Mouse (Mus musculus) gonadal fat pad, adult 2 months (tissue): ENCODE results near the gene Gm44790. TPM values are rescaled to one million over a fixed set of nuclear protein-coding genes. Genes with fewer than 3 reads are reported as not detected.
A peak's percentile ranks its signal among the peaks of the same experiment; 100 is the strongest.
"Not testable (repeated sequence)": the region's sequence is repeated elsewhere in the genome, so short reads cannot be mapped to it uniquely, and the experiment has no call there.

Experiments
- DNase-seq: peaks from one replicate; pipeline ENCODE4 v3.0.0-alpha.2; 2012; ENCODE audit warnings: low read depth
- polyA plus RNA-seq: library from polyadenylated mRNA; depleted of rRNA; stranded (reverse); fragments of >200 nt; gene quantifications from 2 replicates; pipeline ENCODE4 v1.2.3, GENCODE M21; 2012; rRNA removed

The Gm44790 gene
- polyA plus RNA-seq, 1 experiment = 9.1 TPM

GRCm38 (mm10) chr6:86474072-86474471 is 47.6 kb downstream of the Gm44790 start:
- DNase-seq = no peak

GRCm38 (mm10) chr6:86474646-86475181 is 48.3 kb downstream of the Gm44790 start:
- no peak for DNase-seq

DNA sequence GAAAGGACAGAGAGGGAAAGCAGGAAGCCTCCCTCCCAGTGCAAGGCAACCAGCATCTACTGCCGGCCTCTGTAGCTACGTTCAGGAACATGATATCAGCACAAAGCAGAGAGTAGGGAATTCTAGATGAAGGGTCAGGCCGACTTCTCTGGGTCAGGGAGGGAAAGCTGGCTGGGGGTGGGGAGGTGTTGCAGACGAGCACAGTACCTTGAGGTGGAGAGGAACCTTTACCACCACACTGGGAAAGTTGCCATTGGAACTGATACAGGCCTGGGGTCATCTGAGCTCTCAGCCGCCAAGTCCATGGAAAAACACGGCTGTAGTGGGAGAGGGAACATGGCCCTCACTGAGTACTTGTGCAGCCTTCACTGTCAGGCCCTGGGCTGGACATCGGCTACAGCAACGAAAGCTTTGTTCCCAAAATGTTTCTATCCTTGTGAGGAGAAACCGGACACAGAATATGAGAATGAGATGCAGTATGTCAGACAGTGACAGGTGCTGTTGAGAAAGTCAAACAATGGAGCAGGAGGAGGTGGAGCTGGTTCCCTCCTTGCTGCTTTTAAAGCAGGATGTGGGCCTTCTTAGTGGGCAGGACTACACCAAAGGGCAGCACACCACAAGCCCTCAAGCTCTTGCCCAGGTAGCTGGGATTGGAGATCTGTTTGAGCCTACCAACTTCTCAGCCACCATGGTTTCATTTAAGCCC is 49.2 kb downstream of the Gm44790 start:
- DNase-seq = no peak

GRCm38 (mm10) chr6:86476931-86477330 is 50.5 kb downstream of the Gm44790 start:
- no peak for DNase-seq

- DNase-seq = no peak
These were observed 52.9 kb downstream of the Gm44790 start for GRCm38 (mm10) chr6:86479311-86479710.

DNA sequence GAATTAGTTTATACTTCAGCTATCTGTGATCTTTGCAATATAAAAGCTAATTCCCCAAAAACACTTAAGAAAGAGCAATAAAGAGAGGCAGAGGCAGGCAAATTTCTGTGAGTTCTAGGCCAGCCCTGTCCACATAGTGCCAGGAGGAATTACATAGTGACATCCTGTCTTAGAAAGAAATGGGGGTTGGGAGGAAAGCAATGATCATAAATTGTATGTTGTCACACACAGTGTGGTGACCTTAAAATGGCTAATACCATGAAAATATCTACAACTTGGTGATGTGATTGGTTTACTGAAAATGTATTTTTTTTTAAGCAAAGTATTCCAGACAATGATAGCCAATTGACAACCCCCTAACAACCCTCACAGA is 53.3 kb downstream of the Gm44790 start:
- no peak for DNase-seq

DNA sequence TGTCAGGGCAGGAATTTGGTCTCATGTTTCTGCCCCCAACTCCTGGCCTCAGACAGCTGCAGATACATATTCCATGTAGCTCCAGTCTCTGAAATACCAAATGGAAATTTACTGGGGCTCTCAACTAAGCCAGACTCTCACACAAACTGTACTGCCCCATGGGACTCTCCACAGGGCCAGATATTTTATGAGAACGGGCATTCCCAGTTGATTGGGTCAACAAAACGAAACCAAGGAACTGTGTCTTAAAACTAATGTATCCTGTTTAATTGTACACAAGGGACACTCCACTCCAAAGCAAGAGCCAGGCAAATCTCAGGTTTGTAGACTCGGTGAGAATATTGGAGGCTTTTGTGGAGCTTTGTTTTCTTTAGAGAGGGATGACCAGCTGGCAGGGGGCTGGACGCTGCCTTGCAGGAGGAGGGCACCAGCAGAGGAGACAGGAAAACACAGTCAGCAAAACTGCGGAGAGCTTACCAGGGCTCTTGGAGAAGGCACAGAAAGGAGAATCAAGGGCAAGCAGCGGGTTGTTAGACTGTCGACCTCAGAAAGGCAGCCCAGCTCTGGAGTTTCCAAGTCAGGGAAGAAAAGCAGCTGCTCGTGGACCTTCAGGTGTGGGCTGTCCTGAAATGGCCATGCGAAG is 53.9 kb downstream of the Gm44790 start:
- no peak for DNase-seq

GRCm38 (mm10) chr6:86481871-86482270 is 55.4 kb downstream of the Gm44790 start:
- DNase-seq = no peak

GRCm38 (mm10) chr6:86485943-86486640 is 59.6 kb downstream of the Gm44790 start:
- no peak for DNase-seq

- peak; percentile 73 for DNase-seq
These were observed 61.1 kb downstream of the Gm44790 start for GRCm38 (mm10) chr6:86487358-86488148.

DNA sequence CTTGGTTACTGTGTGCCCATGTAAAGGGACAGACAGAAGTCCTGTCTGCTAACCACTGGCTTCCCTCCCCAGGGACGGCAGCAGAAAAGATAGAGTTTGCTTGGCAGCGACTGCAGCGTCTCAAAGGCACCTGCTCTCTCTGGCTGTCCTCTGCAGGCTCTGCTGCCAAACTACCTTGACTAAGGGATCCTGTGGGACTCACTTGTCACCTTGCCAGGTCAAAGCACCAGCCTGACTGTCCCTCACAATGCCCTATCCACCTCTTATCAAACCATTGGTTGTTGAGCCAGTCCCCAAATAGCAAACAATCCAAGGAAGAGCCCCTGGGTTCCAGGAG is 61.7 kb downstream of the Gm44790 start:
- no peak for DNase-seq

DNA sequence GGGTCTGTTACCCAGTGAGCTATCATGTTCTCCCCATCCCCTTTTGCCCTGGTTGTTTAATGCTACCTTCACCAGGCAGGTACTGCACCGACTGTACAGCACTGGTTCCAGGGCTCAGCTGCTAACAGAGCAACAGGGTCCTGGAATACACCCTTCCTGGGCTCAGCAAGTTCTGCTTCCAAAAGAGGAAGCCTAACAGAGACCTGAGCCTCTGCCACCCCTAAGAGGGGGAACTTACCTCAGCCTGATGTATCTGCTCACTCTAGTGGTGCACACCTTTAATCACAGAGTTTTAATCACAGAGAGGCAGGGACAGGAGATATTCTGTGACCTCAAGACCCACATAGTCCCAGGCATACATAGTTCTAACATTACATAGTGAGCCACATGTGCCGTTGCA is 63.5 kb downstream of the Gm44790 start:
- no peak for DNase-seq

DNA sequence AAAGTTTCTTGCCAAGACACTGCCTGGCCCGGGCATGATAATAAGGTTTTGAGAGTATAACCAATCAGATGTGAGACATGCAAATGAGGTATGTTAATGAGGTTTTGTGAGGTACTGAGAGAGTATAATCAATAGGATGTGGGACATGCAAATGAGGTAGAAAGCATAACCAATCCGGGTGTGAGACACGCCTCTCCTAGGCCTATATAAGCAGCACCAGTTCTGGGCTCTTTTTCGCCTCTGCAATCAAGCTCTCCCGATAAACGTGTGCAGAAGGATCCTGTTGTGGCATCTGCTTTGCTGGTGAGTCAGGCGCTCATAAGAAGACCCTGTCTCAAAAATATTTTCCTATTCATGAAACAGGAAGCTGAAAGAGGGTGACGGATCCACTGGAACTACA is 64.0 kb downstream of the Gm44790 start:
- DNase-seq = not testable (repeated sequence)

- DNase-seq = no peak
These were observed 67.2 kb downstream of the Gm44790 start for GRCm38 (mm10) chr6:86493469-86494263.

DNA sequence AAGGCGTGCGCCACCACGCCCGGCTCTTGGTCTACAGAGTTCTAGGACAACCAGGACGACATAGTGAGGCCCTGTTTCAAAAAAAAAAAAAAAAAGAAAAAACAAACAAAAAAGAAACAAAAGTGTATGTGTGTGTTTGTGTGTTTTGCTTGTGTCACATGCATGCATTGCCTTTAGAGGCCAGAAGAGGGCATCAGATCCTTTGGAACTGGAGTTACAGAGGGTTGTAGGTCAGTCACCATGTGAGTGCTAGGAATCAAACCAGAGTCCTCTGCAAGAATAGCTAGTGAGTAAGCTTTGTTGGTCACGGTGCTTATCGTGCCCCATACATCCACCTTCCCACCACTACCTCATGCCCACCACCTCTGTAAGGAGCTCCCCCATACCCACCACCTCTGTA is 68.3 kb downstream of the Gm44790 start:
- no peak for DNase-seq

Other genes starting within 250 kb of the Gm44790 start
- 3.5 and 5.5 TPM in 2 replicates for gene Tgfa, start 231.4 kb upstream of the Gm44790 start, polyA plus RNA-seq
- 23.0 and 25.9 TPM in 2 replicates for gene Fam136a, start 61.0 kb upstream of the Gm44790 start, polyA plus RNA-seq
- 34.6 and 35.7 TPM in 2 replicates for gene Snrpg, start 55.4 kb upstream of the Gm44790 start, polyA plus RNA-seq
- gene Pcyox1, start 29.5 kb upstream of the Gm44790 start, polyA plus RNA-seq = 64.4 and 87.3 TPM in 2 replicates
- gene Tia1, start 22.4 kb upstream of the Gm44790 start, polyA plus RNA-seq = 26.8 and 28.8 TPM in 2 replicates
- gene C87436, start 11.7 kb downstream of the Gm44790 start, polyA plus RNA-seq = 15.2 and 16.8 TPM in 2 replicates
- gene Pcbp1, start 99.7 kb downstream of the Gm44790 start, polyA plus RNA-seq = 101 and 174 TPM in 2 replicates
- gene Asprv1, start 201.5 kb downstream of the Gm44790 start, polyA plus RNA-seq = 0.13 and 0.38 TPM in 2 replicates
- gene Mxd1, start 242.5 kb downstream of the Gm44790 start, polyA plus RNA-seq = 6.9 and 7.0 TPM in 2 replicates